Mouse (Mus musculus): Measurements from ENCODE around the gene Kif1bp. TPM values are rescaled to one million over a fixed set of nuclear protein-coding genes. Genes with fewer than 3 reads are reported as not detected.
A peak's percentile ranks its signal among the peaks of the same experiment; 100 is the strongest.
"Not testable (repeated sequence)": the region's sequence is repeated elsewhere in the genome, so short reads cannot be mapped to it uniquely, and the experiment has no call there.

Kif1bp gene
- polyA plus RNA-seq, 1 experiment from 2014 or later, result 38.6 TPM

GRCm38 (mm10) chr10:62505224-62505983, 72.9 kb downstream of the Kif1bp start:
- Histone ChIP-seq H3K9ac (no peak overlapping the region), H3K36me3 (no peaks in the 10 kb centered on the region), H3K27ac (no peak overlapping the region), H3K4me2 (replicated peaks) (no peak overlapping the region), H3K4me3 (no peak overlapping the region), H3K4me1 (0 out of 2 replicates have a peak, but pooled peaks cover 8% of the 10 kb centered on the region), H3K27me3 (peaks cover 23% of the 10 kb centered on the region), H3K9me3 (no peaks in the 10 kb centered on the region)
- ATAC-seq (ENCODE audit: low FRiP score, low read depth), result no peak
- 82% methylated on average over 9 of the region's 9 CpGs for WGBS

GRCm38 (mm10) chr10:62503836-62504628, 74.2 kb downstream of the Kif1bp start:
- peaks cover 20% of the 10 kb centered on the region for H3K27me3 ChIP-seq
- H3K36me3 ChIP-seq, result no peaks in the 10 kb centered on the region
- ATAC-seq (ENCODE audit: low FRiP score, low read depth), result no peak
- H3K9me3 ChIP-seq, result no peaks in the 10 kb centered on the region
- WGBS, result 67% methylated on average over 12 of the region's 12 CpGs
- H3K27ac ChIP-seq, result no peak overlapping the region
- H3K4me3 ChIP-seq, result no peak overlapping the region
- H3K4me2 ChIP-seq (replicated peaks), result no peak overlapping the region
- H3K9ac ChIP-seq, result no peak overlapping the region
- 0 out of 2 replicates have a peak, but pooled peaks cover 8% of the 10 kb centered on the region for H3K4me1 ChIP-seq

GRCm38 (mm10) chr10:62503353-62503752, 74.9 kb downstream of the Kif1bp start:
- H3K27me3 ChIP-seq, result peaks cover 14% of the 10 kb centered on the region
- no peak overlapping the region for H3K27ac ChIP-seq
- no peak overlapping the region for H3K9ac ChIP-seq
- H3K4me2 ChIP-seq (replicated peaks), result no peak overlapping the region
- H3K9me3 ChIP-seq, result no peaks in the 10 kb centered on the region
- no peak for ATAC-seq (ENCODE audit: low FRiP score, low read depth)
- no peaks in the 10 kb centered on the region for H3K36me3 ChIP-seq
- H3K4me3 ChIP-seq, result no peak overlapping the region
- H3K4me1 ChIP-seq, result 0 out of 2 replicates have a peak, but pooled peaks cover 5% of the 10 kb centered on the region
- 74% methylated on average over 4 of the region's 4 CpGs for WGBS

- ATAC-seq (ENCODE audit: low FRiP score, low read depth), result no peak
- WGBS, result 78% methylated on average over 7 of the region's 7 CpGs
- Histone ChIP-seq H3K36me3 (no peaks in the 10 kb centered on the region), H3K9ac (no peak overlapping the region), H3K4me3 (no peak overlapping the region), H3K27ac (no peak overlapping the region), H3K4me1 (no peaks in the 10 kb centered on the region), H3K27me3 (peaks cover 5% of the 10 kb centered on the region; the same call in 1 of the 2 replicates), H3K4me2 (replicated peaks) (no peak overlapping the region), H3K9me3 (no peaks in the 10 kb centered on the region)
Measured at GRCm38 (mm10) chr10:62501951-62502350, 76.3 kb downstream of the Kif1bp start.

GRCm38 (mm10) chr10:62500916-62501615, 77.2 kb downstream of the Kif1bp start:
- no peak overlapping the region for H3K9ac ChIP-seq
- H3K4me1 ChIP-seq, result no peaks in the 10 kb centered on the region
- H3K4me3 ChIP-seq, result no peak overlapping the region
- ATAC-seq (ENCODE audit: low FRiP score, low read depth), result no peak
- H3K27ac ChIP-seq, result no peak overlapping the region
- WGBS, result 86% methylated on average over 9 of the region's 9 CpGs
- H3K27me3 ChIP-seq, result peaks cover 1% of the 10 kb centered on the region; the same call in 1 of the 2 replicates
- no peaks in the 10 kb centered on the region for H3K9me3 ChIP-seq
- H3K36me3 ChIP-seq, result no peaks in the 10 kb centered on the region
- H3K4me2 ChIP-seq (replicated peaks), result no peak overlapping the region

- Histone ChIP-seq H3K4me2 (replicated peaks) (no peak overlapping the region), H3K9me3 (no peaks in the 10 kb centered on the region), H3K9ac (no peak overlapping the region), H3K27me3 (no peaks in the 10 kb centered on the region), H3K4me1 (no peaks in the 10 kb centered on the region), H3K4me3 (no peak overlapping the region), H3K27ac (no peak overlapping the region), H3K36me3 (no peaks in the 10 kb centered on the region)
- WGBS, result 22% methylated on average over 15 of the region's 15 CpGs
- ATAC-seq (ENCODE audit: low FRiP score, low read depth), result 0 out of 2 replicates have a peak, but pooled peaks have one; percentile 36
Measured at GRCm38 (mm10) chr10:62500088-62500915, 78.0 kb downstream of the Kif1bp start.

GRCm38 (mm10) chr10:62491681-62492080, 86.6 kb downstream of the Kif1bp start:
- not testable (repeated sequence) for H3K27ac ChIP-seq; H3K4me3 ChIP-seq; H3K4me2 ChIP-seq (replicated peaks); H3K27me3 ChIP-seq; H3K9me3 ChIP-seq; H3K4me1 ChIP-seq; H3K36me3 ChIP-seq; H3K9ac ChIP-seq; ATAC-seq (ENCODE audit: low FRiP score, low read depth)
- 82% methylated on average over 3 of the region's 3 CpGs for WGBS

Other genes with a start within 250 kb of the Kif1bp start
- gene Hk1, start 198.5 kb downstream of the Kif1bp start, polyA plus RNA-seq (2015; fragmentation: Nextera tagmentation; extraction: Ambion mirVana), result 40.1 and 44.7 TPM in 2 replicates
- gene Hkdc1, start 156.0 kb downstream of the Kif1bp start, polyA plus RNA-seq (2015; fragmentation: Nextera tagmentation; extraction: Ambion mirVana), result 3.4 and 4.1 TPM in 2 replicates
- gene 4930507D05Rik, start 129.0 kb downstream of the Kif1bp start, polyA plus RNA-seq (2015; fragmentation: Nextera tagmentation; extraction: Ambion mirVana), result 0.39 and 0.42 TPM in 2 replicates
- 25.4 and 25.6 TPM in 2 replicates for gene Supv3l1, start 128.7 kb downstream of the Kif1bp start, polyA plus RNA-seq (2015; fragmentation: Nextera tagmentation; extraction: Ambion mirVana)
- 72.5 and 74.9 TPM in 2 replicates for gene Vps26a, start 91.7 kb downstream of the Kif1bp start, polyA plus RNA-seq (2015; fragmentation: Nextera tagmentation; extraction: Ambion mirVana)
- gene Srgn, start 51.0 kb downstream of the Kif1bp start, polyA plus RNA-seq (2015; fragmentation: Nextera tagmentation; extraction: Ambion mirVana), result 10.0 and 11.9 TPM in 2 replicates
- gene Ddx21, start 23.8 kb upstream of the Kif1bp start, polyA plus RNA-seq (2015; fragmentation: Nextera tagmentation; extraction: Ambion mirVana), result 23.5 and 23.6 TPM in 2 replicates
- gene Ddx50, start 72.8 kb upstream of the Kif1bp start, polyA plus RNA-seq (2015; fragmentation: Nextera tagmentation; extraction: Ambion mirVana), result 171 and 177 TPM in 2 replicates
- gene Stox1, start 147.7 kb upstream of the Kif1bp start, polyA plus RNA-seq (2015; fragmentation: Nextera tagmentation; extraction: Ambion mirVana), result 1.1 TPM in 2 replicates
- 140 and 141 TPM in 2 replicates for gene Ccar1, start 213.8 kb upstream of the Kif1bp start, polyA plus RNA-seq (2015; fragmentation: Nextera tagmentation; extraction: Ambion mirVana)